Mouse (Mus musculus): ENCODE data around the gene Nkx3-2.

DNA sequence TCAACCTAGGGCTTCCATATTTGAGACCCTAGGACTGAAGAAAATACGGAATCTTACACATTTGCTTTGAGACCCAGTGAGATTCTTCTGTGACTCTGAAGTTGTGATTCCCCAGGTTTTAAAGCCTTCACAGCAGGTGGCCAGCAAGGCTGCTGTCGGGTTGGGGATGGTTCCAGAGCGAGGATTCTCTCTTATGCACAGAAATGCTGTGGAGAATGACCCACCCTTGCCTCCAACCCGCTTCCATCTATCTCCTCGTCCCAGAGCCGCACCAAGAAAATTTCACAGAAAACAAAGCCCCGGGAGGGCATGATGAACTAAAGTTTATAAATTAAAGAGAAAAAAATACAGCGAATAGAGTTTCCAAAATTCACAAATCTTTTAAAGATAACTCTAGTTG, 4.2 kb downstream of the Nkx3-2 start:
- no peak for TF ChIP-seq EP300 (IDR thresholded peaks at IDR 0.05; ENCODE audit: insufficient read depth, low read depth, low read length)
- TF ChIP-seq POLR2A (IDR thresholded peaks at IDR 0.05; ENCODE audit: insufficient read depth, low read depth, low read length) = no peak

Measured in heart, adult 2 months (tissue).